Mouse (Mus musculus) brain, adult 10 weeks (tissue): Measurements from ENCODE around the gene Mphosph8. TPM values are rescaled to one million over a fixed set of nuclear protein-coding genes. Genes with fewer than 3 reads are reported as not detected.

Source experiments
- polyA plus RNA-seq: library from polyadenylated mRNA; stranded (reverse); fragments of 350-450 nt; fragmentation: Illumina TruSeq; extraction: RNeasy Lipid Tissue Mini Kit (QIAGEN cat#74804); gene quantifications from one replicate; pipeline ENCODE4 v1.2.3, GENCODE M21; 2015; ENCODE audit warnings: low read depth, low replicate concordance

Gene Mphosph8
- polyA plus RNA-seq, result 40.4 TPM

GRCm38 (mm10) chr14:56667969-56668802, at the start of gene Mphosph8:
TSS of gene Mphosph8 (plus strand) at chr14:56668248.

Other genes starting within 250 kb of the Mphosph8 start
- 2.6 TPM for gene Cenpj, start 92.8 kb upstream of the Mphosph8 start, polyA plus RNA-seq
- 5.1 TPM for gene Parp4, start 92.6 kb upstream of the Mphosph8 start, polyA plus RNA-seq
- 48.5 TPM for gene Pspc1, start 110.1 kb downstream of the Mphosph8 start, polyA plus RNA-seq
- 32.1 TPM for gene Zmym5, start 143.5 kb downstream of the Mphosph8 start, polyA plus RNA-seq
- gene Zmym2, start 218.4 kb downstream of the Mphosph8 start, polyA plus RNA-seq, result 56.3 TPM